Mouse (Mus musculus) lung, embryonic 14.5 days (tissue): Measurements from ENCODE around the gene Atp9a. TPM values are rescaled to one million over a fixed set of nuclear protein-coding genes. Genes with fewer than 3 reads are reported as not detected.

Experiments
- ATAC-seq: fragments of 200-750 bp; cut with Nextera tagmentation; 2 replicates; pipeline ENCODE4 v1.8.0; 2017; ENCODE audit warnings: mild to moderate bottlenecking, moderate TSS enrichment, moderate library complexity; ENCODE audit not compliant: insufficient read depth
- DNase-seq: peaks from one replicate; pipeline ENCODE4 v3.0.0-alpha.2; 2015
- H3K27ac ChIP-seq: fragments of 300-500 bp; sonication (generic); 2 replicates; pipeline ENCODE4 v1.5.1; 2014; ENCODE audit warnings: low read depth, mild to moderate bottlenecking, moderate library complexity
- H3K27me3 ChIP-seq: fragments of 300-500 bp; sonication (generic); 2 replicates; pipeline ENCODE4 v1.6.1; 2014; ENCODE audit warnings: low read length, control low read depth; ENCODE audit not compliant: insufficient read depth
- H3K36me3 ChIP-seq: fragments of 300-500 bp; sonication (generic); 2 replicates; pipeline ENCODE4 v1.6.1; 2014; ENCODE audit warnings: control low read depth; ENCODE audit not compliant: insufficient read depth
- H3K4me1 ChIP-seq: fragments of 300-500 bp; sonication (generic); 2 replicates; pipeline ENCODE4 v1.6.1; 2014; ENCODE audit warnings: antibody characterized with exemption, control low read depth; ENCODE audit not compliant: insufficient read depth
- H3K4me2 ChIP-seq: fragments of 300-500 bp; sonication (generic); 2 replicates; pipeline ENCODE4 v1.6.1; 2014; ENCODE audit warnings: mild to moderate bottlenecking
- H3K4me3 ChIP-seq: fragments of 300-500 bp; sonication (generic); 2 replicates; pipeline ENCODE4 v1.5.1; 2014; ENCODE audit warnings: low read depth, low read length
- H3K9ac ChIP-seq: fragments of 300-500 bp; sonication (generic); 2 replicates; pipeline ENCODE4 v1.6.1; 2014
- H3K9me3 ChIP-seq: fragments of 300-500 bp; sonication (generic); 2 replicates; pipeline ENCODE4 v1.6.1; 2016; ENCODE audit warnings: low read depth, low read length, control low read depth
- CTCF ChIP-seq: IDR thresholded peaks from 2 replicates; pipeline ENCODE4 v1.5.1; 2016; ENCODE audit warnings: antibody characterized with exemption, low read depth
- WGBS: fragments of 180-500 bp; shearing (Covaris S2); extraction: QIAGEN DNeasy Blood & Tissue Kit; methylation state at CpG from one replicate; pipeline ENCODE4 v1.1.7; 2014; 5-methylcytosine and 5-hydroxymethylcytosine counted together
- polyA plus RNA-seq: library from polyadenylated mRNA; unstranded; fragments of >200 nt; fragmentation: Nextera tagmentation; extraction: Ambion mirVana; gene quantifications from 2 replicates; pipeline ENCODE4 v1.2.1, GENCODE M21; 2014

Atp9a gene
- polyA plus RNA-seq, 1 experiment from 2014 or later = 9.6 TPM

DNA sequence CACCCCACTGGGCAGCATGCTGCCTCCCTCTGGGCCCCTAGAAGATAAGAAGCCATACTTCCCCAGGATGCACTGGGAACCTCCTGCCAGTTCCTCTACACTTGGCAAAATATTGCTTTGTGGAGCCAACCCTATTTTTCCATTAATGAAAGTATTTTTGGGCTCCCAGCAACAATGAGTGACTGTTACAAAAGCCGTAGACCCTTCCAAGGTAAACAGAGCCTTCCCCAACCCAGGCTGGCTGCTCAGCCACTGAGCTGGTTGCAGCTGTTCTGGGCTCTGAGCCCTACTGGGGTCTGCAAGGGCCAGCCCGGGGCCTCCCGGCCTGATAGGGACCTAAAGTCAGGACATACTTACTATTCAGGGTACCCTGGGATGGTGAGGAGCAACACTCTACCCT lies 131.3 kb downstream of the Atp9a start:
- Histone ChIP-seq H3K27me3 (no peaks in the 10 kb centered on the region), H3K4me1 (peaks cover 11% of the 10 kb centered on the region), H3K27ac (no peak overlapping the region), H3K9me3 (no peaks in the 10 kb centered on the region), H3K9ac (no peak overlapping the region), H3K4me3 (no peak overlapping the region), H3K36me3 (no peaks in the 10 kb centered on the region), H3K4me2 (no peak overlapping the region)
- no peak for DNase-seq
- 66% methylated on average over 3 of the region's 3 CpGs for WGBS
- TF ChIP-seq CTCF = no peak
- no peak for ATAC-seq

- 71% methylated on average over 6 of the region's 6 CpGs for WGBS
- Histone ChIP-seq H3K9me3 (no peaks in the 10 kb centered on the region), H3K36me3 (no peaks in the 10 kb centered on the region), H3K4me3 (no peak overlapping the region), H3K27ac (no peak overlapping the region), H3K4me2 (no peak overlapping the region), H3K9ac (no peak overlapping the region), H3K4me1 (peaks cover 14% of the 10 kb centered on the region), H3K27me3 (no peaks in the 10 kb centered on the region)
- no peak for ATAC-seq
- no peak for TF ChIP-seq CTCF
- no peak for DNase-seq
These were observed 132.5 kb downstream of the Atp9a start for GRCm38 (mm10) chr2:168609653-168610248.

GRCm38 (mm10) chr2:168608125-168608564 lies 134.1 kb downstream of the Atp9a start:
- H3K9me3 ChIP-seq = no peaks in the 10 kb centered on the region
- DNase-seq (no peak), ATAC-seq (no peak)
- 0 out of 2 replicates have a peak, but pooled peaks cover 4% of the 10 kb centered on the region for H3K27me3 ChIP-seq
- H3K4me1 ChIP-seq = peaks cover 10% of the 10 kb centered on the region
- 57% methylated on average over 9 of the region's 9 CpGs for WGBS
- no peaks in the 10 kb centered on the region for H3K36me3 ChIP-seq
- no peak overlapping the region for H3K4me2 ChIP-seq
- no peak overlapping the region for H3K4me3 ChIP-seq
- no peak overlapping the region for H3K27ac ChIP-seq
- TF ChIP-seq CTCF = no peak
- H3K9ac ChIP-seq = no peak overlapping the region

DNA sequence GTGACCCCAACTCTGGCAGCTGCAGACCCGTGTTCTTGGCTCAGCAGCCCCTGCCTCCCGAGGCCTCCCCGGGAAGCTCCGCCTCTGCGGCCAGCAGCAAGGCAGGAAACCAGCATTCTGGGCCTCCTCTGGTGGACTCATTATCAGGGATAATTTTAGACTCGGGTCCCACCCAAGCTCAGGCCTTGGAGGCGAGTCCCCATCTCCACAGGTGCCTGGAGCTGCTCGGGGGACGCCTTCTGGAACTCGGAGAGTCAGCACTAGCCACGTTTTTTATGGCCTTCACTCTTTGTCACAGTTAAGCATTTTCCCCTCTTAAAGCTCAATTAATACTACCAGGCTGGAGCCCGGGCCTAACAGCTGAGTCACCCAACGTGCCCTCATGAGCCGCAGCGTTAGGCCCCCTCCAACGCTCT lies 137.5 kb downstream of the Atp9a start:
- WGBS = 29% methylated on average over 16 of the region's 16 CpGs
- Histone ChIP-seq H3K4me1 (peaks cover 17% of the 10 kb centered on the region), H3K4me3 (no peak overlapping the region), H3K27me3 (peaks cover 28% of the 10 kb centered on the region), H3K27ac (no peak overlapping the region), H3K4me2 (0 out of 2 replicates have a peak overlapping the region, but pooled peaks have one; percentile 7), H3K9me3 (no peaks in the 10 kb centered on the region), H3K9ac (no peak overlapping the region), H3K36me3 (no peaks in the 10 kb centered on the region)
- DNase-seq (peak; percentile 63), ATAC-seq (no peak)
- no peak for TF ChIP-seq CTCF

GRCm38 (mm10) chr2:168602387-168602741 lies 139.8 kb downstream of the Atp9a start:
- H3K4me3 ChIP-seq = peak overlapping the region; percentile 44; the same call in 1 of the 2 replicates
- no peak overlapping the region for H3K9ac ChIP-seq
- no peak for TF ChIP-seq CTCF
- no peak overlapping the region for H3K27ac ChIP-seq
- peak overlapping the region; percentile 85 for H3K4me2 ChIP-seq
- H3K36me3 ChIP-seq = no peaks in the 10 kb centered on the region
- WGBS = 12% methylated on average over 12 of the region's 12 CpGs
- ATAC-seq (no peak), DNase-seq (no peak)
- no peaks in the 10 kb centered on the region for H3K9me3 ChIP-seq
- peaks cover 41% of the 10 kb centered on the region for H3K27me3 ChIP-seq
- H3K4me1 ChIP-seq = peaks cover 17% of the 10 kb centered on the region

DNA sequence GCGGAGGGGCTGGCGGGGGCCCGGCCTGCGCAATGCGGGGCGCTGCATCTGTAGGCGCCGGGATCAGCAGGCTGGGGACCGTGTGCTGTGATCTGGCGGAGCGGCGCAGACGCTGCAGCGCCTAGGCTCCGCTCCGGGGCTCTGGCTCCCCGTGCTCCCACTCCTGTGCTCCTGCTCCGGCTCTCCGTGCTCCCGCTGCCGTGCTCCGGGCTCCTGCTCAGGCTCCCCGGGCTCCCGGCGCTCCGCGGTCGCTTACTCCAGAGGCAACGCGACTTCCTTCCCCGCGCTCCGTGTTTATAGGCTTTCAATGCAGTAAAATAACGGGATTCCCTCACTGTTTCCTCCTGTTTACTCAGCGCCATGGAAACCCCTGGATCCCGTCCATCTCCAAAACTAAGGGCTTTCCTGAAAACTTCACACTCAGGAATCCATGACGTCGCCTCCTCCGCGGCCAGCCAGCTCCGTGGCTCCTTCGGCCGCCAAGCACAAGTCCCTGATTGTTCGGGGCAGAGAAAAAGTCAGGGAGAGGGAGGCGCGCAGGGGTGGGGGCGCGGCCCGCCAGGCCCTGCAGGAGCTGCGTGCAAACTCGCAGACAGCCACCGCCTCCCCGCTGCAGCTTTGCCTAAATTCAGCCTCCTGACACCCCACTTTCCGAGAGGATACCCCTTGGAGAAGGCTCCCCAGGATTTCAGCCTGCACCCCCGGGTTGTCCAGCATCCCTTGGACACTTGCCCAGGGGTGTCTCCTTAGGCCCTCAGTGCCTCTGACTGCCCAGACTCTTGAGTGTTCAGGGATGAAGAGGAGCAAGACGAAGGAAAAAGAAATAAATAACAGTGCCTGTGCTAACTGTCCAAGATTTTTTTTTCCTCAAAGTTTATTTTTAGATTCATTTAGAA lies 140.5 kb downstream of the Atp9a start, which contains the start of gene Nfatc2:
Gene Nfatc2 (minus strand): TSS at position 167 of the 896 bp plus-strand sequence.
- ATAC-seq = peak; percentile 88
- TF ChIP-seq CTCF = 0 out of 2 replicates have a peak, but pooled peaks have one; percentile 7
- WGBS = under 1% methylated on average over 56 of the region's 56 CpGs

More for the DNA sequence above, 140.5 kb downstream of the Atp9a start, which contains the start of gene Nfatc2:
- H3K27ac ChIP-seq = peak within 1 kb of the TSS; percentile 30; the same call in 1 of the 2 replicates
- H3K4me2 ChIP-seq = peak within 1 kb of the TSS; percentile 85
- no peaks in the 10 kb centered on the region for H3K36me3 ChIP-seq
- no peaks in the 10 kb centered on the region for H3K9me3 ChIP-seq
- peaks cover 17% of the 10 kb centered on the region for H3K4me1 ChIP-seq
- H3K9ac ChIP-seq = peak within 1 kb of the TSS; percentile 47
- H3K27me3 ChIP-seq = peaks cover 41% of the 10 kb centered on the region
- peak within 1 kb of the TSS; percentile 44 for H3K4me3 ChIP-seq
- DNase-seq = peak; percentile 96
